Mouse (Mus musculus) lung, adult 2 months (tissue): ENCODE data around the gene Aida.

Source experiments
- CTCF ChIP-seq: fragments of 200-500 bp; IDR thresholded peaks from 2 replicates; pipeline ENCODE4 v1.5.1; 2011; ENCODE audit warnings: mild to moderate bottlenecking, low read length, control low read depth; ENCODE audit not compliant: insufficient read depth
- POLR2A ChIP-seq: fragments of 200-500 bp; IDR thresholded peaks from 2 replicates; pipeline ENCODE4 v1.6.1; 2011; ENCODE audit warnings: low read depth, mild to moderate bottlenecking, control low read depth, low read length, borderline replicate concordance; ENCODE audit errors: extremely low read depth

GRCm38 (mm10) chr1:183345817-183346195 lies 49.4 kb downstream of the Aida start:
- TF ChIP-seq CTCF, result no peak
- no peak for TF ChIP-seq POLR2A
